9 mouse cellular contexts compared by ENCODE assay signal in genomic region chr7:80149356-80149755, GRCm38 (mm10). TPM values are rescaled to one million over a fixed set of nuclear protein-coding genes. Genes with fewer than 3 reads are reported as not detected.
DNase-seq lines count a peak whose midpoint lies in the region; ATAC-seq lines count a peak whose summit lies in the region.
"Had no signal": no experiment of that assay in that cellular context is flagged by ENCODE, and none has a peak within 500 bp of the region (broad histone marks: within the 10 kb centered on the region; RNA-seq: fewer than 3 reads in every experiment).

No protein-coding gene starts in this region.

- 66% methylated on average over 9 of the region's 9 CpGs for WGBS in hindbrain, embryonic 10.5 days
- 71% methylated on average over 9 of the region's 9 CpGs for WGBS in hindbrain, embryonic 11.5 days
- 55% methylated on average over 9 of the region's 9 CpGs for WGBS in midbrain, embryonic 13.5 days

- H3K9ac ChIP-seq in hindbrain, embryonic 11.5 days (ENCODE audit: low read depth, low read length), result no peak overlapping the region
- H3K9ac ChIP-seq in midbrain, embryonic 13.5 days (replicated peaks), result no peak overlapping the region

- H3K27ac ChIP-seq in hindbrain, embryonic 10.5 days, result peak overlapping the region; percentile 23
- H3K27ac ChIP-seq in hindbrain, embryonic 11.5 days (ENCODE audit: low read depth, low read length), result no peak overlapping the region
- 0 out of 2 replicates have a peak overlapping the region, but pooled peaks have one; percentile 26 for H3K27ac ChIP-seq in midbrain, embryonic 13.5 days

- H3K4me2 ChIP-seq in hindbrain, embryonic 11.5 days (replicated peaks; ENCODE audit: low read depth, low read length), result no peak overlapping the region
- no peak overlapping the region for H3K4me2 ChIP-seq in midbrain, embryonic 13.5 days (replicated peaks)

- H3K4me3 ChIP-seq in hindbrain, embryonic 10.5 days, result no peak overlapping the region
- H3K4me3 ChIP-seq in hindbrain, embryonic 11.5 days (ENCODE audit: low read depth, low read length), result no peak overlapping the region
- no peak overlapping the region for H3K4me3 ChIP-seq in midbrain, embryonic 13.5 days (replicated peaks)

- no peaks in the 10 kb centered on the region for H3K27me3 ChIP-seq in hindbrain, embryonic 10.5 days (ENCODE audit: insufficient read depth, poor library complexity, severe bottlenecking)
- H3K27me3 ChIP-seq in hindbrain, embryonic 11.5 days (ENCODE audit: control insufficient read depth, insufficient read depth, low read length), result no peaks in the 10 kb centered on the region
- H3K27me3 ChIP-seq in midbrain, embryonic 13.5 days, result no peaks in the 10 kb centered on the region

- ATAC-seq in hindbrain, embryonic 11.5 days (ENCODE audit: low FRiP score), result no peak
- ATAC-seq in midbrain, embryonic 13.5 days, result no peak

- no peak for DNase-seq in hindbrain, embryonic 10.5 days (ENCODE audit: low spot score)
- DNase-seq in hindbrain, embryonic 11.5 days (ENCODE audit: low spot score), result no peak
- peak; percentile 51 for DNase-seq in Muller cell, postnatal 12 days (ENCODE audit: inconsistent ontology term)
- peak; percentile 52 to 54 for DNase-seq in frontal cortex, postnatal 36 days (ENCODE audit: low spot score in 2 of 2)
- DNase-seq in thymus, postnatal 36 days, result no peak
- DNase-seq in T-cell, adult 2 months (ENCODE audit: low spot score), result no peak
- DNase-seq in gastrocnemius, adult 8-10 months (ENCODE audit: low spot score in 2 of 2), result no peak
- DNase-seq: kidney, adult 18-20 months had no signal

- H3K4me1 ChIP-seq in hindbrain, embryonic 10.5 days (replicated peaks), result no peaks in the 10 kb centered on the region
- no peaks in the 10 kb centered on the region for H3K4me1 ChIP-seq in hindbrain, embryonic 11.5 days (replicated peaks; ENCODE audit: control insufficient read depth, insufficient read depth, low read length)
- peaks cover 10% of the 10 kb centered on the region for H3K4me1 ChIP-seq in midbrain, embryonic 13.5 days (replicated peaks)

- H3K9me3 ChIP-seq in hindbrain, embryonic 10.5 days, result no peaks in the 10 kb centered on the region
- no peaks in the 10 kb centered on the region for H3K9me3 ChIP-seq in hindbrain, embryonic 11.5 days (ENCODE audit: control insufficient read depth, low read length)
- no peaks in the 10 kb centered on the region for H3K9me3 ChIP-seq in midbrain, embryonic 13.5 days

- H3K36me3 ChIP-seq in hindbrain, embryonic 10.5 days, result no peaks in the 10 kb centered on the region
- H3K36me3 ChIP-seq in hindbrain, embryonic 11.5 days (ENCODE audit: control insufficient read depth, insufficient read depth, low read length), result no peaks in the 10 kb centered on the region
- no peaks in the 10 kb centered on the region for H3K36me3 ChIP-seq in midbrain, embryonic 13.5 days

RNA-seq across cellular contexts. Expression of gene Idh2, which starts 34.2 kb away (rescaled TPM):
- 429 and 446 TPM in 2 replicates for polyA plus RNA-seq in hindbrain, embryonic 10.5 days (2016; fragmentation: Nextera tagmentation; extraction: Ambion mirVana)
- 331 and 352 TPM in 2 replicates for polyA plus RNA-seq in hindbrain, embryonic 11.5 days (2014; fragmentation: Nextera tagmentation; extraction: Ambion mirVana)
- 291 and 296 TPM in 2 replicates for polyA plus RNA-seq in midbrain, embryonic 13.5 days (2015; fragmentation: Nextera tagmentation; extraction: Ambion mirVana)
- total RNA-seq in gastrocnemius, adult 8-10 months (2022), result 100 to 1,000 TPM; 295 to 383 (median 326) TPM

RNA-seq across cellular contexts. Expression of gene Sema4b, which starts 37.3 kb away (rescaled TPM):
- 14.0 and 17.5 TPM in 2 replicates for polyA plus RNA-seq in hindbrain, embryonic 10.5 days (2016; fragmentation: Nextera tagmentation; extraction: Ambion mirVana)
- polyA plus RNA-seq in hindbrain, embryonic 11.5 days (2014; fragmentation: Nextera tagmentation; extraction: Ambion mirVana), result 10.5 and 15.6 TPM in 2 replicates
- polyA plus RNA-seq in midbrain, embryonic 13.5 days (2015; fragmentation: Nextera tagmentation; extraction: Ambion mirVana), result 22.8 and 24.0 TPM in 2 replicates
- total RNA-seq in gastrocnemius, adult 8-10 months (2022), result 1 to 10 TPM in 3 of 4 experiments, under 1 TPM in 1; 0.92 to 2.1 (median 1.5) TPM

Comparison
In these comparisons a context has a peak if more than half of its experiments do, and no peak if none do; other contexts are left out.
1. DNase-seq: peak in Muller cell, postnatal 12 days (single experiment) and frontal cortex, postnatal 36 days (2 of 2); none in hindbrain, embryonic 10.5 days (single experiment), hindbrain, embryonic 11.5 days (single experiment), thymus, postnatal 36 days (0 of 2), T-cell, adult 2 months (single experiment) and gastrocnemius, adult 8-10 months (0 of 2).